Mouse (Mus musculus) neural tube, embryonic 15.5 days (tissue): ENCODE results near the gene Defb30. TPM values are rescaled to one million over a fixed set of nuclear protein-coding genes. Genes with fewer than 3 reads are reported as not detected.

ENCODE experiments used
- ATAC-seq: fragments of 200-750 bp; cut with Nextera tagmentation; 2 replicates; pipeline ENCODE4 v1.8.0; 2017; ENCODE audit warnings: mild to moderate bottlenecking, moderate TSS enrichment, moderate library complexity; ENCODE audit not compliant: low FRiP score
- H3K27ac ChIP-seq: fragments of 300-500 bp; sonication (generic); replicated peaks from 2 replicates; pipeline ENCODE4 v1.5.1; 2015; ENCODE audit warnings: mild to moderate bottlenecking, inconsistent platforms
- H3K27me3 ChIP-seq: fragments of 300-500 bp; sonication (generic); replicated peaks from 2 replicates; pipeline ENCODE4 v1.6.1; 2015; ENCODE audit warnings: inconsistent platforms
- H3K36me3 ChIP-seq: fragments of 300-500 bp; sonication (generic); 2 replicates; pipeline ENCODE4 v1.6.1; 2015; ENCODE audit warnings: inconsistent platforms
- H3K4me1 ChIP-seq: fragments of 300-500 bp; sonication (generic); 2 replicates; pipeline ENCODE4 v1.6.1; 2015; ENCODE audit warnings: inconsistent platforms
- H3K4me2 ChIP-seq: fragments of 300-500 bp; sonication (generic); 2 replicates; pipeline ENCODE4 v1.6.1; 2015; ENCODE audit warnings: inconsistent platforms, mild to moderate bottlenecking, moderate library complexity
- H3K4me3 ChIP-seq: fragments of 300-500 bp; sonication (generic); replicated peaks from 2 replicates; pipeline ENCODE4 v1.5.1; 2015; ENCODE audit warnings: mild to moderate bottlenecking, inconsistent platforms
- H3K9ac ChIP-seq: fragments of 300-500 bp; sonication (generic); replicated peaks from 2 replicates; pipeline ENCODE4 v1.6.1; 2015; ENCODE audit warnings: mild to moderate bottlenecking, inconsistent platforms
- H3K9me3 ChIP-seq: fragments of 300-500 bp; sonication (generic); replicated peaks from 2 replicates; pipeline ENCODE4 v1.6.1; 2016; ENCODE audit warnings: inconsistent platforms
- WGBS: fragments of 180-500 bp; shearing (Covaris S2); methylation state at CpG from one replicate; pipeline ENCODE4 v1.1.7; 2015; ENCODE audit warnings: mixed read lengths; 5-methylcytosine and 5-hydroxymethylcytosine counted together
- polyA plus RNA-seq: library from polyadenylated mRNA; unstranded; fragments of >200 nt; fragmentation: Nextera tagmentation; extraction: Ambion mirVana; gene quantifications from 2 replicates; pipeline ENCODE4 v1.2.1, GENCODE M21; 2015

Gene Defb30
- polyA plus RNA-seq, 1 experiment from 2014 or later = not detected

- Histone ChIP-seq H3K4me3 (no peak within 1 kb of the TSS), H3K9me3 (no peaks in the 10 kb centered on the region), H3K9ac (no peak within 1 kb of the TSS), H3K27me3 (no peaks in the 10 kb centered on the region), H3K27ac (no peak within 1 kb of the TSS), H3K4me1 (no peaks in the 10 kb centered on the region), H3K36me3 (no peaks in the 10 kb centered on the region), H3K4me2 (no peak within 1 kb of the TSS)
- WGBS = 92% methylated on average over 5 of the region's 5 CpGs
- ATAC-seq = no peak
Observed at GRCm38 (mm10) chr14:63011471-63011870, 38.3 kb downstream of the Defb30 start, which contains the start of gene Defb43. Gene Defb43, plus strand, starts transcription at chr14:63011771.

GRCm38 (mm10) chr14:63002588-63002987, 47.2 kb downstream of the Defb30 start:
- no peak for ATAC-seq
- Histone ChIP-seq H3K4me2 (no peak overlapping the region), H3K27ac (no peak overlapping the region), H3K9me3 (no peaks in the 10 kb centered on the region), H3K4me1 (no peaks in the 10 kb centered on the region), H3K27me3 (no peaks in the 10 kb centered on the region), H3K9ac (no peak overlapping the region), H3K36me3 (no peaks in the 10 kb centered on the region), H3K4me3 (no peak overlapping the region)
- 78% methylated on average over 2 of the region's 2 CpGs for WGBS

DNA sequence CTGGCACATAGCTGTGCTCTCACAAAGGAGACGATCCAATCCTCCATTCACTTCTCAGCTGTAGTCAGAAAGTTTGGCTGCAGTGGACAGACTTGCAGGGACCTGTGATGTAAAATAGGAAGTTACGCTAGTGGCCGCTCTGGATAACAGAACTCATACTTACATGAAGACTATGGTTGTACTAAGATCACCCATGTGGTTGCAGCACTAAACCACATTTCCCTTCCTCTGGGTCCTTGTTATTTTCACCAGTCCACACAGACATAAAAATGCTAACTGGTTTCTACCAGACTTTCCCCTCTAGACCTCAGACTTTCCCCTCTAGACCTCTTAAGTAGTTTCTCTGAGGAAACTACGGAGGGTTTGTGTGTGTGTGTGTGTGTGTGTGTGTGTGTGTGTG, 50.8 kb downstream of the Defb30 start:
- ATAC-seq = no peak
- H3K9ac ChIP-seq = no peak overlapping the region
- H3K9me3 ChIP-seq = no peaks in the 10 kb centered on the region
- H3K4me2 ChIP-seq = no peak overlapping the region
- H3K27ac ChIP-seq = no peak overlapping the region
- H3K27me3 ChIP-seq = no peaks in the 10 kb centered on the region
- H3K4me3 ChIP-seq = no peak overlapping the region
- WGBS = 91% methylated on average over 4 of the region's 4 CpGs
- H3K4me1 ChIP-seq = no peaks in the 10 kb centered on the region
- no peaks in the 10 kb centered on the region for H3K36me3 ChIP-seq

GRCm38 (mm10) chr14:62997777-62998176, 52.0 kb downstream of the Defb30 start, which contains the start of gene Defb47:
Gene Defb47, plus strand, starts transcription at chr14:62998077.
- H3K9me3 ChIP-seq = no peaks in the 10 kb centered on the region
- no peak for ATAC-seq
- no peak within 1 kb of the TSS for H3K27ac ChIP-seq
- no peaks in the 10 kb centered on the region for H3K36me3 ChIP-seq
- H3K4me2 ChIP-seq = no peak within 1 kb of the TSS
- H3K27me3 ChIP-seq = no peaks in the 10 kb centered on the region
- 84% methylated on average over 8 of the region's 8 CpGs for WGBS
- H3K9ac ChIP-seq = no peak within 1 kb of the TSS
- no peaks in the 10 kb centered on the region for H3K4me1 ChIP-seq
- no peak within 1 kb of the TSS for H3K4me3 ChIP-seq

DNA sequence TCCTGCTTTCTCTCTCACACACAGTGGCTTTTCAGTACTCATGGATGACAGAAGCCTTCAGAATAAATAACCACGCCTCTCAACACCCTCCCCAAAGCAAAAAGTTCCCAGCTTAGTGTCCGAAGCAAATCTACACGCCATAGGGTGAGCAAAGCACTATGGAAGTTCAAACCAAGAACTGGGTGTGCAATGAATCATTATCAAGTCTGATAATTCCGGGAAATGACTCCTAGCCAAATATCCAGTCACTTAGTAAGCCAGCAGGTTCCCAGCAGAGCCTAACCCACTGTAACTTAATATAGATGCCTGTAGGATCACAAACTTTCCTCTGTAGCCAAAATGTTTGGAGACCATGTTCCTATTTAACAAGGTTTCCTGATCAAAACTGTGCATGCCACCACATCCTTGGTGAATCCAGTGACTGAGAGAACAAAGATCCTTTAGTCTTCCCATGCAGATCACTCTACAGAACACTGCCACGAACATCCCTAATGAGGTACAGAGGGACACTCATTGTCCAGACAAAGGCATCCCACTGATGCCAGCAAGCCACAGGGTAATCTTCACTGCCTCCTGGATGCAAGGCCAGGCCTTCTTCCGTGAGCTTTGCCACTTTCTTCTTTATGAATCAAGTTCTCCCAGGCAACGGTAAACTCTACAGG, 57.8 kb downstream of the Defb30 start:
- Histone ChIP-seq H3K36me3 (no peaks in the 10 kb centered on the region), H3K27me3 (no peaks in the 10 kb centered on the region), H3K4me2 (no peak overlapping the region), H3K4me1 (no peaks in the 10 kb centered on the region), H3K27ac (no peak overlapping the region), H3K4me3 (no peak overlapping the region), H3K9ac (no peak overlapping the region), H3K9me3 (no peaks in the 10 kb centered on the region)
- WGBS = 69% methylated on average over 7 of the region's 7 CpGs
- no peak for ATAC-seq

DNA sequence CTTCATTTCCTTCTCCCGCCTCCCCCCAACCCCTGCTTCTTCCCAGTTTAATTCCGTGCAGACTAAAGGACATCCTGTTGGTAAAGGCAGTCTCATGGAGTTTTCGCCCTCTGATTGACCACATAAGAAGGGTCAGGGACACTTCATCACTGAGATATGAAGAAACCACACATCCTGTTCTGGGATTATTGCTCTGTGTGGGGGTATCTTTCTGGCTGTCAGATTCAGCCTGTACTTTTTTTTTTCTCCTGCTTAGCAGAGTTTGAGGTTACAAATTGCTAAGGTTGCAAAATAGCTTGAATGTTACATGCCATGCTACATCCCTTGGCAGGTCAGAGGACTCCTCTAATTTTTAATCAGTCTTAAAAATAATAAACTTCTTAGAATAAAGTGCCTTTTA, 58.5 kb downstream of the Defb30 start:
- no peak overlapping the region for H3K9ac ChIP-seq
- WGBS = 91% methylated on average over 3 of the region's 3 CpGs
- no peaks in the 10 kb centered on the region for H3K4me1 ChIP-seq
- H3K9me3 ChIP-seq = no peaks in the 10 kb centered on the region
- no peaks in the 10 kb centered on the region for H3K36me3 ChIP-seq
- no peak overlapping the region for H3K27ac ChIP-seq
- no peak overlapping the region for H3K4me2 ChIP-seq
- no peak overlapping the region for H3K4me3 ChIP-seq
- no peak for ATAC-seq
- H3K27me3 ChIP-seq = no peaks in the 10 kb centered on the region

DNA sequence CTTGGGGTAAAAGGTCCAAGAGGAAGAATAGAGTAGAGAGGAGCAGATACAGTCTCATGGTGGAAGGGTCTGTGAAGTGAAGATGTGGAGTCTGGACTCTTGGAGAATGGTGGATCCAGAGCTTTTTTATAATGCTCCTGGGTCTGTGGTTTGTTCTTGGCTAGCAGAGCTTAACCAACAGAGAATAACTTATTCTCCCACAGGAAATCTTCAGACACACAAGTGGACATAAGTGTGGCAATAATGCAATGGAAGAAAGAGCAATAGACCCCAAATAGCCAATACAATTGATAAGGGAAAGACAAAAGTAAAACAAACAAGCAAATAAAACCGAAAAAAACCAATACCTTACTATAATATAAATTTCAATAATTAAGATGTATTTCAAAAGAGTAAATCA, 65.3 kb downstream of the Defb30 start, which contains the start of gene Defb48:
Defb48 (minus strand) TSS at position 101 of the 400 bp plus-strand sequence.
- 73% methylated on average over 1 of the region's 1 CpGs for WGBS
- no peaks in the 10 kb centered on the region for H3K4me1 ChIP-seq

More for the DNA sequence above, 65.3 kb downstream of the Defb30 start, which contains the start of gene Defb48:
- Histone ChIP-seq H3K27ac (no peak within 1 kb of the TSS), H3K36me3 (no peaks in the 10 kb centered on the region), H3K4me3 (no peak within 1 kb of the TSS), H3K4me2 (no peak within 1 kb of the TSS), H3K27me3 (no peaks in the 10 kb centered on the region), H3K9ac (no peak within 1 kb of the TSS), H3K9me3 (no peaks in the 10 kb centered on the region)
- no peak for ATAC-seq

Other genes starting within 250 kb of the Defb30 start
- 7.0 and 7.4 TPM in 2 replicates for gene Wdfy2, start 212.3 kb downstream of the Defb30 start, polyA plus RNA-seq
- not detected in 2 replicates for gene Defb48, start 65.5 kb downstream of the Defb30 start, polyA plus RNA-seq
- gene Defb47, start 51.9 kb downstream of the Defb30 start, polyA plus RNA-seq = not detected in 2 replicates
- not detected in 2 replicates for gene Defb43, start 38.2 kb downstream of the Defb30 start, polyA plus RNA-seq
- 0.51 and 0.52 TPM in 2 replicates for gene Defb42, start 3.0 kb downstream of the Defb30 start, polyA plus RNA-seq